Mouse (Mus musculus): ENCODE data around the gene Uchl5. TPM values are rescaled to one million over a fixed set of nuclear protein-coding genes. Genes with fewer than 3 reads are reported as not detected.

Uchl5 gene
- polyA plus RNA-seq, 1 experiment: 4.9 TPM

DNA sequence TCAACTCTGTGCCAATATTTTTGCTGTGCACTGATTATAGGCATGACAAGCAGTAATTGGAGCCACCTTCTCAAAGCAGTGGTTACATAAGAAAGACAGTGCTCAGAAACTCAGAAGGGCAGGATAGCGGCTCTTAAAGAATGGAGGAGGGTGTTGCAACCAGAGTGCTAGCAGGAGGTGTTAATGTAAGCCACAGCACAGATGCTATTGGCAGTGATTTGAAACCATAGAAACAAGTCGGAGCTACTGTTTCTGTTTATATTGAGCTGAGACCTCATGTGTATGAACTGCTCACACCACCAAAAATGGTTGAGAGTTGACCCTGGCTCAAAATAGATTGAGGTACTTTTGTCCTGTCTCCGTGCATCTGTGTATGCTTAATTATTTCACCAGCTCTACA is 53.6 kb downstream of the Uchl5 start:
- no peaks in the 10 kb centered on the region for H3K4me1 ChIP-seq (ENCODE audit: control insufficient read depth, insufficient read depth, insufficient read length)
- WGBS: 88% methylated on average over 3 of the region's 3 CpGs

DNA sequence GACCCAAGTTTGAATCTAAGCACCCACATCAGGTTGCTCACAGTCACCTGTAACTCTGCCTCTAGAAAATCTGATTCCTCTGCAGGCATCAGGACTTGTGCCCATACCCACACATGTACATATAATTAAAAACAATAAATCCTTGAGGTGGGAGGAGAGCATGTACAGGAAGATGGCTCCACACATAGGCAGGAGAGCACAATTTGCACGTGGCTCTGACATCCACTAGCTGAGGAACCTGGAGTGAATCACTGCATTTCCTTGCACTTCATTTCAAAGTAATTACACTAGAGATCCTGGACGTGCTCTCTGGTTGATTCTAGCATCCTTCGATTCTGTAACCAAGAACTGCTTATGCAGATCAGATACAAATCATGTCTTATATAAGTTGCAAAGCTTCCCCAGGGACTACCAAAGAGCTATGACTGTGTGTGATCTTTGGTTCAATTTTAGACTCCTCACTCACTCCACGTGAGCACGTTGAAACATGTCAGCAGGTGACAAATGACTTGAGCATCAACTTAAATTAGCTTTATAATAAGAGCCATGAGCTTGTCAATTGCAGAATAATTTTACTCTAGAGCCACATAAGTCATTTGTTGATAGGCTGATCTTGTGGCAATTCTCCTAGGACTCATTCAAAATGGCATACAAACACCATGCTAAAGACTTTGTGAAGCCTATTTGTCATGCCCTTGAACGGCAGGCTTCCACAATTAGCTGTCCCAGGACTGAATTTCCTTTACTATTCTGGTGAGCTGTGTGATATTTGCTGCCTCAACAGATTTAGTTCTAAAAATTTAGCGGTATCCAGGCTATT is 59.5 kb downstream of the Uchl5 start:
- TF ChIP-seq CTCF (IDR thresholded peaks at IDR 0.05; ENCODE audit: extremely low read depth, insufficient read depth, insufficient read length, insufficient replicate concordance): no peak
- no peak for TF ChIP-seq POLR2A (IDR thresholded peaks at IDR 0.05; ENCODE audit: low read depth, low read length)
- Histone ChIP-seq H3K4me1 (ENCODE audit: control insufficient read depth, insufficient read depth, insufficient read length) (no peaks in the 10 kb centered on the region), H3K36me3 (ENCODE audit: control insufficient read depth, insufficient read depth, low read length) (no peaks in the 10 kb centered on the region), H3K4me3 (ENCODE audit: extremely low read depth, insufficient read depth, insufficient read length) (no peak overlapping the region), H3K27ac (ENCODE audit: insufficient read depth, low read length) (no peak overlapping the region), H3K27me3 (ENCODE audit: control insufficient read depth, insufficient read depth, low read length) (no peaks in the 10 kb centered on the region)
- WGBS: 75% methylated on average over 7 of the region's 7 CpGs
- DNase-seq (ENCODE audit: low read depth in 1 of 2, low spot score in 2 of 2): no peak

More for the DNA sequence above, 53.6 kb downstream of the Uchl5 start:
- H3K4me3 ChIP-seq (ENCODE audit: extremely low read depth, insufficient read depth, insufficient read length): no peak overlapping the region
- TF ChIP-seq POLR2A (IDR thresholded peaks at IDR 0.05; ENCODE audit: low read depth, low read length): no peak
- DNase-seq (ENCODE audit: low read depth in 1 of 2, low spot score in 2 of 2): no peak
- no peaks in the 10 kb centered on the region for H3K36me3 ChIP-seq (ENCODE audit: control insufficient read depth, insufficient read depth, low read length)
- H3K27ac ChIP-seq (ENCODE audit: insufficient read depth, low read length): no peak overlapping the region
- H3K27me3 ChIP-seq (ENCODE audit: control insufficient read depth, insufficient read depth, low read length): no peaks in the 10 kb centered on the region

DNA sequence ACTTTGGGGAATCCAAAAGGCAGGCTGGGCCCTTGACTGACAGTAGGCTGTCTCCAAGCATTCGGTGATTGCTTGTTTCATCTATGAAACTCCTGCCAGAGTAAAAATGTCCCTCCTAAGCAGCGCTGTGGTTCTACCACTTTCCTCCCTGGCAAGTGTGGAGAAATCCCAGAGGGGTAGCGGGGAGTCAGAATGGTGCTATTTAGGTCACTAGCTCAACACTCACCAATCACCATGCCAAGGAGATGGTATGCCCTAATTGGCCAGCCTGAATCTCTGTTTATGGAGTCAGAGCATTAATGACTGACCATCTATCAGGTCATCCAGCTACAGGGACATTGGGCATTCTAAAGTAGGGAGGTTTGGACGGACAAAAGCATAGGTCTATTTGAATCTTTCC is 60.6 kb downstream of the Uchl5 start:
- Histone ChIP-seq H3K4me3 (ENCODE audit: extremely low read depth, insufficient read depth, insufficient read length) (no peak overlapping the region), H3K4me1 (ENCODE audit: control insufficient read depth, insufficient read depth, insufficient read length) (no peaks in the 10 kb centered on the region), H3K27ac (ENCODE audit: insufficient read depth, low read length) (no peak overlapping the region), H3K27me3 (ENCODE audit: control insufficient read depth, insufficient read depth, low read length) (no peaks in the 10 kb centered on the region), H3K36me3 (ENCODE audit: control insufficient read depth, insufficient read depth, low read length) (no peaks in the 10 kb centered on the region)
- TF ChIP-seq POLR2A (IDR thresholded peaks at IDR 0.05; ENCODE audit: low read depth, low read length): no peak
- TF ChIP-seq CTCF (IDR thresholded peaks at IDR 0.05; ENCODE audit: extremely low read depth, insufficient read depth, insufficient read length, insufficient replicate concordance): no peak
- WGBS: 89% methylated on average over 4 of the region's 4 CpGs
- DNase-seq (ENCODE audit: low read depth in 1 of 2, low spot score in 2 of 2): no peak

DNA sequence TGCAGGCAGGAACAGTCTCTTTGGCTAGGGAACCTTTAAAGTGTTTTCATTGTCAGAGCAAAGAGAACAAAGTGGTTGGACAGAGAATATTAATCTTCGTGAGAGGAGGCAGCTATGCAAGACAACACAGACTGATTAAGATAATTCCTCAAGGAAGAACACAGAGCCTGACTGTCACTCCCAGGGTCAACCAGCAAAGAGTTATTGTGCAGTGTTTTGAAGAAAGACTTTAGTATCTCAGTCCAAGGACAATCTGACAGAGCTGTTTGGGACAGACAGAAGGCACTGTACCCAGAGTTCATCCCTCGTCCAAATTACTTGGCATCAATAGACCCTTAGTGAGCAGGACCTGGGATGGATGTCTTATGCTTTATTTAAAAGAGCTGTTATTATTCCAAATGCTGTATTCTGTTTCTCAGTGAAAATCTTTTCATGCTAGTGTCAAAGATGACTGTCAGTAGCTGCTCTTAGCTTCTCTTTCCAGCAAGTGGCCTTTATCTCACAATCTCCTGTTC is 61.9 kb downstream of the Uchl5 start:
- no peaks in the 10 kb centered on the region for H3K36me3 ChIP-seq (ENCODE audit: control insufficient read depth, insufficient read depth, low read length)
- TF ChIP-seq CTCF (IDR thresholded peaks at IDR 0.05; ENCODE audit: extremely low read depth, insufficient read depth, insufficient read length, insufficient replicate concordance) (no peak), POLR2A (IDR thresholded peaks at IDR 0.05; ENCODE audit: low read depth, low read length) (no peak)
- no peak overlapping the region for H3K4me3 ChIP-seq (ENCODE audit: extremely low read depth, insufficient read depth, insufficient read length)
- no peaks in the 10 kb centered on the region for H3K27me3 ChIP-seq (ENCODE audit: control insufficient read depth, insufficient read depth, low read length)
- H3K27ac ChIP-seq (ENCODE audit: insufficient read depth, low read length): no peak overlapping the region
- 60% methylated on average over 2 of the region's 2 CpGs for WGBS
- no peak for DNase-seq (ENCODE audit: low read depth in 1 of 2, low spot score in 2 of 2)
- no peaks in the 10 kb centered on the region for H3K4me1 ChIP-seq (ENCODE audit: control insufficient read depth, insufficient read depth, insufficient read length)

DNA sequence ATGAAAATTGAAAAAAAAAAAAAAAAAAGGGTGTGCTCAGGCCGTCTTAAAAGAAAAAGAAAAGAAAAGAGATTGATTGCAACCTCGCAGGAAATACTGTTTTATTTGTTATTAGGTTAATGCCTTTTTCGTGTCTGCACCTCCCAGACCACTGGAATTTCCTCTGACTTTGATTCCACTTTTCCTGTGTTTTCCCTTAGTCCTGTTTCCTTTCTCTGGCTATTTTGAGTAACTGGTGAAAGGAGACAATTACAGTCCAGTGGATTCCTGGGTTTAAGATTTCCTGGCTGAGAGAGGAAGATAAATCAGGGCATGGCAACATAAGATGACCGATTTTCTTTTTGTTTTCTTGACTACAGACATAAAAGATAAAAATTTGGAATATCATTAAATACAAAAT is 75.3 kb downstream of the Uchl5 start:
- no peak overlapping the region for H3K4me3 ChIP-seq (ENCODE audit: extremely low read depth, insufficient read depth, insufficient read length)
- no peak for DNase-seq (ENCODE audit: low read depth in 1 of 2, low spot score in 2 of 2)
- WGBS: 40% methylated on average over 4 of the region's 4 CpGs
- H3K27ac ChIP-seq (ENCODE audit: insufficient read depth, low read length): no peak overlapping the region
- no peaks in the 10 kb centered on the region for H3K4me1 ChIP-seq (ENCODE audit: control insufficient read depth, insufficient read depth, insufficient read length)
- no peaks in the 10 kb centered on the region for H3K36me3 ChIP-seq (ENCODE audit: control insufficient read depth, insufficient read depth, low read length)
- no peaks in the 10 kb centered on the region for H3K27me3 ChIP-seq (ENCODE audit: control insufficient read depth, insufficient read depth, low read length)
- TF ChIP-seq POLR2A (IDR thresholded peaks at IDR 0.05; ENCODE audit: low read depth, low read length) (no peak), CTCF (IDR thresholded peaks at IDR 0.05; ENCODE audit: extremely low read depth, insufficient read depth, insufficient read length, insufficient replicate concordance) (no peak)

DNA sequence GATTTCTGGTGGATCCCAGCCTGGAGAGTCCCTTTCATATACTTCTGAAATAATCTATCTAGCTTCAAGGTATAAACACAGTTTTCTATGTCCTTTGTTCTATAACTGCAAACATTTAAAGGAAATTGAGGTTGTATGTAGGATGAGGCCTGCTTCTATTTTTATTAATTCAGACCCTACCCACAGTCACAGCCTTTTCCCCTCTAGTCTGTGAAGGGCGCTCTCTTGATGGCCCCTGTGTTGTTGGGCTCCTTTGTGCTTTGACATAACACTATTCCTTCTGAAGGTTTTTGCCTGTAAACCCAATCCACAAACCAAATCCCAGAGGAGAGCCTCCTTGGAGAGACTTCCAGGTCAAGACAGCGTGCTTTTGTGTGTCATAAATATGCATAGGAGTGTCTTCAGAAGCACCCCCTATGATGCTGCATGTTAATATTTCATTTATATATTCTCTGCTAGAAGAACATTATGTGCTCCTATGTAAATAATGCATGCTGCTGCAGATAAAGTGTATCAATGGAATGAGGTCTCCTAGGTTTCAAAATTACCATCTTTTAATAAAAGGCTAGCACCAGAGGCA is 75.8 kb downstream of the Uchl5 start:
- no peaks in the 10 kb centered on the region for H3K4me1 ChIP-seq (ENCODE audit: control insufficient read depth, insufficient read depth, insufficient read length)
- no peaks in the 10 kb centered on the region for H3K36me3 ChIP-seq (ENCODE audit: control insufficient read depth, insufficient read depth, low read length)
- TF ChIP-seq POLR2A (IDR thresholded peaks at IDR 0.05; ENCODE audit: low read depth, low read length) (no peak), CTCF (IDR thresholded peaks at IDR 0.05; ENCODE audit: extremely low read depth, insufficient read depth, insufficient read length, insufficient replicate concordance) (no peak)
- no peak overlapping the region for H3K4me3 ChIP-seq (ENCODE audit: extremely low read depth, insufficient read depth, insufficient read length)
- no peak overlapping the region for H3K27ac ChIP-seq (ENCODE audit: insufficient read depth, low read length)
- no peaks in the 10 kb centered on the region for H3K27me3 ChIP-seq (ENCODE audit: control insufficient read depth, insufficient read depth, low read length)
- 87% methylated on average over 2 of the region's 2 CpGs for WGBS
- no peak for DNase-seq (ENCODE audit: low read depth in 1 of 2, low spot score in 2 of 2)

DNA sequence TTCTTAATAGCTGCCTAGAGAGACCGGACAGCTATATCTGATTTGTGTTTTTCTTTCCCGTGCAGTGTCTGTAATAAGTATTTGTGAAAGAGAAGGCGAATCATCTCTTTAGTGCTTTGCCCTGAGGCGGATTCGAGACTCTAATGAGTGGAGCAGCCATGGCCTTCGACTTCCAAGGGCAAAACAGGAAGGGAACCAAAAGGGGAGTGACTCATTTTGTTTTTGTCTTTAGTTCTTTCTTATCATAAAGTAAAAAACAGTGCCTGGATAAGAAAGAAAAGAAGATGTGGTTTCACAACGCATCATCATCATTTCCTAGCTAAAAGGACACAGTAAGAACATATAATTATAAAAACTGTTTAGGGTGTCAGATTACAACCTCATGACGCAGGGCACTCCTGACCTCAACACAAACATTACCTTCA is 76.6 kb downstream of the Uchl5 start:
- no peaks in the 10 kb centered on the region for H3K36me3 ChIP-seq (ENCODE audit: control insufficient read depth, insufficient read depth, low read length)
- H3K4me1 ChIP-seq (ENCODE audit: control insufficient read depth, insufficient read depth, insufficient read length): no peaks in the 10 kb centered on the region
- H3K27me3 ChIP-seq (ENCODE audit: control insufficient read depth, insufficient read depth, low read length): no peaks in the 10 kb centered on the region
- DNase-seq (ENCODE audit: low read depth in 1 of 2, low spot score in 2 of 2): no peak
- H3K4me3 ChIP-seq (ENCODE audit: extremely low read depth, insufficient read depth, insufficient read length): no peak overlapping the region
- WGBS: 67% methylated on average over 8 of the region's 8 CpGs
- no peak overlapping the region for H3K27ac ChIP-seq (ENCODE audit: insufficient read depth, low read length)
- TF ChIP-seq POLR2A (IDR thresholded peaks at IDR 0.05; ENCODE audit: low read depth, low read length) (no peak), CTCF (IDR thresholded peaks at IDR 0.05; ENCODE audit: extremely low read depth, insufficient read depth, insufficient read length, insufficient replicate concordance) (no peak)
